Mouse (Mus musculus) urinary bladder, postnatal 10 days (tissue): ENCODE measurements around the gene Tmem94.
A peak's percentile ranks its signal among the peaks of the same experiment; 100 is the strongest.

ENCODE experiments used
- DNase-seq: peaks from one replicate; pipeline ENCODE4 v3.0.0; 2022; ENCODE audit warnings: low spot score

The Tmem94 gene

GRCm38 (mm10) chr11:115808696-115809310, 43.6 kb downstream of the Tmem94 start:
- no peak for DNase-seq

- DNase-seq, result no peak
Measured at GRCm38 (mm10) chr11:115809311-115809781, 44.1 kb downstream of the Tmem94 start.

GRCm38 (mm10) chr11:115810377-115810776, 45.1 kb downstream of the Tmem94 start:
- DNase-seq, result no peak

- no peak for DNase-seq
Measured at GRCm38 (mm10) chr11:115811381-115812093, 46.3 kb downstream of the Tmem94 start.

- no peak for DNase-seq
Measured at GRCm38 (mm10) chr11:115812095-115812494, 46.9 kb downstream of the Tmem94 start.

GRCm38 (mm10) chr11:115812533-115813420, 47.5 kb downstream of the Tmem94 start:
- no peak for DNase-seq

- DNase-seq, result peak; percentile 94
Measured at GRCm38 (mm10) chr11:115813507-115814296, 48.5 kb downstream of the Tmem94 start, which contains the start of gene Caskin2. TSS of gene Caskin2 (minus strand) at chr11:115813639.

GRCm38 (mm10) chr11:115814605-115815450, 49.6 kb downstream of the Tmem94 start, which contains the start of gene Tsen54:
TSS of gene Tsen54 (plus strand) at chr11:115814724.
- DNase-seq, result peak; percentile 71

- no peak for DNase-seq
Measured at GRCm38 (mm10) chr11:115817331-115817730, 52.1 kb downstream of the Tmem94 start.

- DNase-seq, result no peak
Measured at GRCm38 (mm10) chr11:115819915-115820623, 54.8 kb downstream of the Tmem94 start.

GRCm38 (mm10) chr11:115821001-115821400, 55.8 kb downstream of the Tmem94 start:
- DNase-seq, result no peak

- peak; percentile 58 for DNase-seq
Measured at GRCm38 (mm10) chr11:115823774-115824740, 58.8 kb downstream of the Tmem94 start, which contains the start of gene Llgl2. TSS of gene Llgl2 (plus strand) at chr11:115824049.

GRCm38 (mm10) chr11:115824813-115825212, 59.6 kb downstream of the Tmem94 start:
- no peak for DNase-seq

GRCm38 (mm10) chr11:115826487-115826886, 61.3 kb downstream of the Tmem94 start:
- no peak for DNase-seq

GRCm38 (mm10) chr11:115827624-115828023, 62.4 kb downstream of the Tmem94 start:
- no peak for DNase-seq

GRCm38 (mm10) chr11:115829036-115829435, 63.8 kb downstream of the Tmem94 start:
- DNase-seq, result no peak

- DNase-seq, result no peak
Measured at GRCm38 (mm10) chr11:115830550-115831325, 65.5 kb downstream of the Tmem94 start.

- no peak for DNase-seq
Measured at GRCm38 (mm10) chr11:115831518-115831917, 66.3 kb downstream of the Tmem94 start.
